Mouse (Mus musculus) small intestine, adult 2 months (tissue): Measurements from ENCODE around the gene Tyw1.
"Not testable (repeated sequence)": the region's sequence is repeated elsewhere in the genome, so short reads cannot be mapped to it uniquely, and the experiment has no call there.

ENCODE experiments used
- CTCF ChIP-seq: fragments of 200-500 bp; IDR thresholded peaks from 2 replicates; pipeline ENCODE4 v1.5.1; 2012; ENCODE audit warnings: low read depth, mild to moderate bottlenecking, control low read depth, inconsistent platforms, low read length, moderate library complexity, mixed read lengths; ENCODE audit not compliant: insufficient replicate concordance, insufficient read length; ENCODE audit errors: extremely low read depth
- POLR2A ChIP-seq: fragments of 200-500 bp; IDR thresholded peaks from 2 replicates; pipeline ENCODE4 v1.6.1; 2012; ENCODE audit warnings: low read depth, mild to moderate bottlenecking, control low read depth, inconsistent platforms, low read length, moderate library complexity

- not testable (repeated sequence) for TF ChIP-seq POLR2A, CTCF
Observed at GRCm38 (mm10) chr5:130255799-130256525, 543 bp downstream of the Tyw1 start.
